Mouse (Mus musculus): ENCODE measurements around the gene Dusp3. TPM values are rescaled to one million over a fixed set of nuclear protein-coding genes. Genes with fewer than 3 reads are reported as not detected.

The Dusp3 gene
- polyA plus RNA-seq, 1 experiment, result 135 TPM

GRCm38 (mm10) chr11:101974923-101975322 lies 11.9 kb downstream of the Dusp3 start:
- DNase-seq (ENCODE audit: low read depth), result no peak

- DNase-seq (ENCODE audit: low read depth), result no peak
Measured at GRCm38 (mm10) chr11:101974181-101974580, 12.6 kb downstream of the Dusp3 start.

GRCm38 (mm10) chr11:101973496-101973895 lies 13.3 kb downstream of the Dusp3 start:
- no peak for DNase-seq (ENCODE audit: low read depth)

DNA sequence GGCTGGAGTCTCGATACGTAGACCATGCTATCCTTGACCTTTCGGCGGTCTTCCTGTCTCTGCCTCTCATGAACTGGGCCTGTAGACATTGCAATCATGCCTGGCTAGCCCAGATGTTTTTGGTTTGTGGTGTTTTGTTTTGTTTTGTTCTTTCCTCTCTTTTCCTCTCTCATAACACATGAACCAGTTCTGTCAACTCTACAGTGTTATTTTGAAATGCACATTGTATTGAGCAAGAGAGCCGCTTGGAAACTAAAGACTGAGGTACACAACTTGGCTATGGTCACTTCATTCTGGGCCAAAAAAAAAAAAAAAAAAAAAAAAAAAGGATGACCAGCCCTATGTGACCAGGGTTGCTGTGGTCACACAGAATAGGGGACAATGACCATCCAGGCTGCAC lies 14.2 kb downstream of the Dusp3 start:
- no peak for DNase-seq (ENCODE audit: low read depth)

- DNase-seq (ENCODE audit: low read depth), result no peak
Measured at GRCm38 (mm10) chr11:101972097-101972496, 14.7 kb downstream of the Dusp3 start.

- no peak for DNase-seq (ENCODE audit: low read depth)
Measured at GRCm38 (mm10) chr11:101971410-101971809, 15.4 kb downstream of the Dusp3 start.

DNA sequence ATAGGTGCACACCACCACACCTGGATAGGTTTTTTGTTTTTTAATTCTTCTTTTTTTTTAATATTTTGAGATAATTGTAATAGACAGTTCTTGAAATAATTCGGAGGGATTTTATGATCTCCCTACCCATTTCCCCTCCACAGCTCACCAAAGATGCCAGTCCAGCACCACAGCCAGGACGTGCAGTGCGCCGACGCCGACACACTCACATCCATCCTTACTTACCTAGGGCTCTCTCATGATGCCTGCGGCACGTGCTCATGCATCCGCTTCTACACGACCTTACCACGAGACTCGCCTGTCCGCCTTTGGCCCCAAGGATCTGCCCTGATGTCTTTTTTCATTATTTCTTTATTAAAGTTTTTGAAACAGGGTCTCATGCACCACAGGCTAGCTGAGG lies 17.0 kb downstream of the Dusp3 start:
- DNase-seq (ENCODE audit: low read depth), result no peak

GRCm38 (mm10) chr11:101968791-101969190 lies 18.0 kb downstream of the Dusp3 start:
- DNase-seq (ENCODE audit: low read depth), result no peak

- no peak for DNase-seq (ENCODE audit: low read depth)
Measured at GRCm38 (mm10) chr11:101968311-101968710, 18.5 kb downstream of the Dusp3 start.

- no peak for DNase-seq (ENCODE audit: low read depth)
Measured at GRCm38 (mm10) chr11:101966965-101967614, 19.7 kb downstream of the Dusp3 start, which contains the start of gene Sost. TSS of gene Sost (minus strand) at chr11:101967015.

DNA sequence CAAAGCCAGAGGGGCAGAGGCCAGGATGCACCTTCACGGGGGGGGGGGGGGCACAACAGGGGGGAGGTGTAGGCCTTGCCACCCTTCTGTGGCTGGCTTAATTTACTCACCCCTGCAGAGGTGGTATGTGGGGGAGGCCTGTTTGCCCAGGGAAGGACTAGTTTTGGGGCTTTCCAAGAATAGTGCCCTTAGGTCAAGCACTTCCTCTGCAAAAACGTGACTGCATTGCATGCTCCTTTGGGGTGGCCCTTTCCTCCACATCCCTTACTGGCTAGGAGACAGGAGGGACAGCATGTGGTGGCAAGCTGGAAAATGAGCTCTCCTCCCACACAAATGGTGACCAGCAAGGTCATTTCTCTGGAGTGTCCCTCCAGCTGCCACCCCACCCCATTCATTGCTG lies 21.3 kb downstream of the Dusp3 start:
- DNase-seq (ENCODE audit: low read depth), result no peak

DNA sequence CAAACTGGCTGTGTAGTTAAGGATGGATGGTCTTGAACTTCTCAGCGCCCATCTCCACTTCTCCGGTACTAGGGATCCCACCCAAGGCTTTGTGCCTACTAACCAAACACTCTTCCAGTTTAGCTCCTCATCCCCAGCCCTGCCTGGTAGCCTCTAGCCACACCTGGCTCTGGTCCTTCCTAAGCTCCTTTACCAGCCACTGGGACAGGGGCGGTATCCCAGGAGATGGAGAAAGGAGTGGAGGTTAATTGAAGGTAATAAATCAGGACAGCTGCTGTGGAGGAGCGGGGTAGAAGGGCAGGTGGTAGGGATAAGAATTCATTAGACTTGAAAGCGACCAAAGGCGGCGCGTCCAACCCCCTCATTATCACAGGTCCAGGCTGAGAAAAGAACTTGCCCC lies 22.2 kb downstream of the Dusp3 start:
- no peak for DNase-seq (ENCODE audit: low read depth)

- no peak for DNase-seq (ENCODE audit: low read depth)
Measured at GRCm38 (mm10) chr11:101963473-101964291, 23.1 kb downstream of the Dusp3 start.

- no peak for DNase-seq (ENCODE audit: low read depth)
Measured at GRCm38 (mm10) chr11:101963043-101963442, 23.8 kb downstream of the Dusp3 start.

GRCm38 (mm10) chr11:101957476-101957875 lies 29.3 kb downstream of the Dusp3 start:
- no peak for DNase-seq (ENCODE audit: low read depth)

- DNase-seq (ENCODE audit: low read depth), result no peak
Measured at GRCm38 (mm10) chr11:101953441-101953840, 33.4 kb downstream of the Dusp3 start.

DNA sequence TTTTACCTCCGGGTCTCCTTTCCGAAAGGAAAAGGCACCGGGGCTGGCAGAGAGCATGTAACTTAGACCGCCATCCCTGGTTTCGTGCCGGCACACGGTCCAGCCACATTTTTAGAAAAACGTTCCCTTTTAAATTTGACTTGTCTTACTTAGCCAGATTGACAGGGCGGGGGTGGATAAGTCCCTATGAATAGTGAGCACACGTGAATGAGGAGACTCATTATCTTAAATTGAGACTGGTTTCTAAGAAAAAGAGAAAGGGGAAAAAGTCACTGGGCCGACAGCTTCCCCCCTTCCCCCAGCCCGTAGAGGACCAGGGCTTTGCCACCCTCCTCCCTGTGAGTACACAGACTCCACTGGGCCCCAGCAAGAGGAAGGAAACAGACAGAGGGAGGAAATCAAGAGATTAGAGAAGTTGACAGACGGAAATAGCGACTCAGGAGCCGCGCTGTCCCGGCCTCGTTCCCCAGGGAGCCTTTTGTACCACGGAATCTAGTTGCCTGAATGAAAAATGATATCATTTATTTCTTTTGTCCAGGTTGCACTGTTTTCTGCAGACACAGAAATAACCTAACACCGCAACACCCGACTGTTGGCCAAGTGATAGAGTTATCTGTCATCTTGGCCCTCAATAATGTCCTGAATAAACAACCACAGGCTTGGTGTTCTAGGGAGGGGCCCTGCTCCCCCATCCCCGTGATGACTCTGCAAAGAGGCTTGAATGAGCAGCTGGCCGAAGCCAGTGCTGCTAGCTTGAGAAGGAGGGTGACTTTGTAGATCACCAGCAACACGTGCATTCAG lies 34.1 kb downstream of the Dusp3 start:
- DNase-seq (ENCODE audit: low read depth), result no peak

- DNase-seq (ENCODE audit: low read depth), result no peak
Measured at GRCm38 (mm10) chr11:101950021-101950420, 36.8 kb downstream of the Dusp3 start.

DNA sequence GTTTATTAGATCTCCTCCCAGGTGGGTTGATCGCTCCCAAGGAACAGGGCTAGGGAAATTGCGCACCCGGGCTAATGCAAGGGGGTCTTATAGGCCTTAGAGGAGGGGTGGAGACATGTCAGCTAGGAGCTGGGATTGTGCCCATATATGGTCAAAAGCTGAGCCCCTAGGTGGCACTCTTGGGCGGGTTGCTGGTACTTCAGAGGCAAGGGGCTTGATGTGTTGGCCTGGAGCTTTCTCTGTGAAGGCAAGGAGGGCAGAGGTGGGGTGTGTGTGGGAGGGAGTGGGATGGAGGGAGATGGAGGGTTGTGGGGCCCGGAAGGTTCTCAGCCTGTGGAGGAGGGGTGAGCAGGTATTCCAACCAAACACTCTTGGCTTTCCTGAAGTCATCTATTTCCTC lies 40.3 kb downstream of the Dusp3 start:
- no peak for DNase-seq (ENCODE audit: low read depth)

DNA sequence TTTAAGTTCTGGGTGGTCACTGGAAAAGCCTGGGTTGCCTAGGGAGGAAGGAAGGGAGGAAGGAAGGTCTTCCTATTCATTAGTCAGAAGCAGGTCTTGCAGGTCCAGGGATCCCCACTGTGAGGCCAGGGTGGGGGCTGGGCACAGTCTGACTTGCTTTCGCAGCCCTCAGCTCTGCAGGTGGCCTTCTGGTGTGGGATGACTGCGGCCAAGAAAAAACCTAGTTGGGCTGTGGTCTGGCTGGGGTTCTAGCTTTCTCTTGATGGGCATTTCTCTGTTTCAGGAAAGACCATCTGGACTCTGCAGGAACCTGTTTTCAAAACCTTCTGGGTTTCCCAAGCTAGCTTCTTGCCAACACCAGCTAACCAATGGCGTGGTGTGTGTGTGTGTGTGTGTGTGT lies 43.8 kb downstream of the Dusp3 start:
- DNase-seq (ENCODE audit: low read depth), result no peak

- DNase-seq (ENCODE audit: low read depth), result no peak
Measured at GRCm38 (mm10) chr11:101937108-101937507, 49.7 kb downstream of the Dusp3 start.

- DNase-seq (ENCODE audit: low read depth), result no peak
Measured at GRCm38 (mm10) chr11:101936421-101936820, 50.4 kb downstream of the Dusp3 start.
